Mouse (Mus musculus) intestine, embryonic 15.5 days (tissue): ENCODE data around the gene H2-Q1. TPM values are rescaled to one million over a fixed set of nuclear protein-coding genes. Genes with fewer than 3 reads are reported as not detected.

ENCODE experiments used
- ATAC-seq: fragments of 200-750 bp; cut with Nextera tagmentation; 2 replicates; pipeline ENCODE4 v1.8.0; 2017; ENCODE audit warnings: moderate TSS enrichment, moderate library complexity
- H3K27ac ChIP-seq: fragments of 300-500 bp; sonication (generic); 2 replicates; pipeline ENCODE4 v1.5.1; 2015; ENCODE audit warnings: mild to moderate bottlenecking, inconsistent platforms
- H3K27me3 ChIP-seq: fragments of 300-500 bp; sonication (generic); replicated peaks from 2 replicates; pipeline ENCODE4 v1.6.1; 2015; ENCODE audit warnings: inconsistent platforms
- H3K36me3 ChIP-seq: fragments of 300-500 bp; sonication (generic); 2 replicates; pipeline ENCODE4 v1.6.1; 2015; ENCODE audit warnings: inconsistent platforms
- H3K4me1 ChIP-seq: fragments of 300-500 bp; sonication (generic); replicated peaks from 2 replicates; pipeline ENCODE4 v1.6.1; 2015; ENCODE audit warnings: inconsistent platforms
- H3K4me2 ChIP-seq: fragments of 300-500 bp; sonication (generic); replicated peaks from 2 replicates; pipeline ENCODE4 v1.6.1; 2015; ENCODE audit warnings: mild to moderate bottlenecking, inconsistent platforms
- H3K4me3 ChIP-seq: fragments of 300-500 bp; sonication (generic); replicated peaks from 2 replicates; pipeline ENCODE4 v1.5.1; 2015; ENCODE audit warnings: inconsistent platforms
- H3K9ac ChIP-seq: fragments of 300-500 bp; sonication (generic); 2 replicates; pipeline ENCODE4 v1.6.1; 2015; ENCODE audit warnings: inconsistent platforms
- H3K9me3 ChIP-seq: fragments of 300-500 bp; sonication (generic); 2 replicates; pipeline ENCODE4 v1.6.1; 2016; ENCODE audit warnings: inconsistent platforms
- WGBS: fragments of 180-500 bp; shearing (Covaris S2); methylation state at CpG from one replicate; pipeline ENCODE4 v1.1.7; 2015; 5-methylcytosine and 5-hydroxymethylcytosine counted together
- polyA plus RNA-seq: library from polyadenylated mRNA; unstranded; fragments of >200 nt; fragmentation: Nextera tagmentation; extraction: Ambion mirVana; gene quantifications from 2 replicates; pipeline ENCODE4 v1.2.1, GENCODE M21; 2015

The H2-Q1 gene
- polyA plus RNA-seq, 1 experiment from 2014 or later: 4.9 TPM

DNA sequence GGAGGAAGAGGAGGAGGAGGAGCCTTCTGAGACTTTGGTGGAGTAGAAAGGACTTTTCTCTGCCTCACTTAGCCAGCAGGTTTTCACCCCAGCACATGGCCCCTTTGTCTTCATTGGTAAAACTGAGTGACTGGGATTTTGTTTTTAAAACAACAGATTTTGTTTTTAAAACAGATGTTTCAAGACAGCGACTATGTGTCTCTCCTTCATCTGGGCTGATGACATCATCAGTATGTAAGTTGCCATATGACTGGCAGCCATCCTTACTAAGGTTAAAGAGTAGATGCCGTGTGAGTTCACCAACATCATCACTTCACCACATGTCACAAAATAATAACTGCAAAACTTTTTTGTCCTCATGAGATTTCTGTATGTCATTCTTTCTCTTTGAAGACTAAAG, 33.9 kb downstream of the H2-Q1 start:
- Histone ChIP-seq H3K4me2 (no peak overlapping the region), H3K36me3 (no peaks in the 10 kb centered on the region), H3K27ac (no peak overlapping the region), H3K9ac (no peak overlapping the region), H3K9me3 (no peaks in the 10 kb centered on the region), H3K27me3 (no peaks in the 10 kb centered on the region), H3K4me1 (peaks cover 5% of the 10 kb centered on the region), H3K4me3 (no peak overlapping the region)
- 72% methylated on average over 2 of the region's 2 CpGs for WGBS
- no peak for ATAC-seq

- 23% methylated on average over 1 of the region's 1 CpGs for WGBS
- no peak overlapping the region for H3K4me2 ChIP-seq
- H3K4me3 ChIP-seq: no peak overlapping the region
- no peak overlapping the region for H3K9ac ChIP-seq
- peaks cover 11% of the 10 kb centered on the region for H3K4me1 ChIP-seq
- no peaks in the 10 kb centered on the region for H3K9me3 ChIP-seq
- no peaks in the 10 kb centered on the region for H3K36me3 ChIP-seq
- ATAC-seq: no peak
- no peak overlapping the region for H3K27ac ChIP-seq
- H3K27me3 ChIP-seq: no peaks in the 10 kb centered on the region; the same call in 1 of the 2 replicates
These were observed 36.9 kb downstream of the H2-Q1 start for GRCm38 (mm10) chr17:35357086-35357485.

DNA sequence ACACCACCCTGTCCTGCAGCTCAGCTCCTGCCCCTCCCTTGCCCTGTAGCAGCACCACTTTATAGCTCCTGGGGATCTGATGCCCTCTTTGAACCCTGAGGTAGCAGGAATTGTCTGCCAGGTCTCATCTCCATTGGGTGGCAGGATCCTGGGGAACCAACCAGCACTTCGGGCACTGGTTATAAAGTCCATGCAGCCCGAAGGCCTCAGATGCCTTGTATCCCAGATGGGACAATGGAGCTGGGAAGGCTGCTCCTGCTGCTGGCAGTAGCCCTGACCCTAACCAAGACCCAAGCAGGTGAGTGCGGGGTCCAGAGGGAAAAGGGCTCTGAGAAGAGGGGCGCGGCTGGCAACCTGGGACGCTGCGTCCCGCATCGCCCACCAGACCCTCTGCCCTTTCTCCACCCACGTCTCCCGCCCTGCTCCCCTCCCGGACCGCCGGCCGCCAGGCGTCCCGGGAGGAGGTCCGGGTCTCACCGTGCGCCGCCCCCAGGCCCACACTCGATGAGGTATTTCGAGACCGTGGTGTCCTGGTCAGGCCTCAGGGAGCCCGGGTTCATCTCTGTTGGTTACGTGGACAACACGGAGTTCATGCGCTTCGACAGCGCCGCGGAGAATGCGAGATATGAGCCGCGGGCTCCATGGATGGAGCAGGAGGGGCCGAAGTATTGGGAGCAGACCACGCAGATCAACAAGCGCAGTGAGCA, 38.7 kb downstream of the H2-Q1 start:
- Histone ChIP-seq H3K4me3 (peak overlapping the region; percentile 41), H3K4me2 (peak overlapping the region; percentile 89), H3K27me3 (no peaks in the 10 kb centered on the region; the same call in 1 of the 2 replicates), H3K4me1 (peaks cover 11% of the 10 kb centered on the region), H3K9me3 (no peaks in the 10 kb centered on the region), H3K9ac (peak overlapping the region; percentile 39), H3K27ac (no peak overlapping the region), H3K36me3 (no peaks in the 10 kb centered on the region)
- ATAC-seq: 0 out of 2 replicates have a peak, but pooled peaks have one; percentile 28
- WGBS: 10% methylated on average over 38 of the region's 38 CpGs

DNA sequence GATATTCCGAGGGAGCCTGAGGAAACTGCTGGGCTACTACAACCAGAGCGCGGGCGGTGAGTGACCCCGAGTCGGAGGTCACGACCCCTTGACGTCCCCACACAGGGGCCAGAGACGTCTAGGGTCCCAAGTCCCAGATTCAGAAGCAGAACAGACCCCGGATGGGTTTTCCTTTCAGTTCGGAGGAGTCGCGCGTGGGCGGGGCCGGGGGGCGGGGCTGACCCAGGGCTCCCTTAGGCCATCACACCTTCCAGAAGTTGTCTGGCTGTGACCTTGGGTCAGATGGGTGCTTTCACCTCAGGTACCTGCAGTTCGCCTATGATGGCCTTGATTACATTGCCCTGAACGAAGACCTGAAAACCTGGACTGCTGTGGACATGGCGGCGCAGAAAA, 39.3 kb downstream of the H2-Q1 start:
- ATAC-seq: no peak
- Histone ChIP-seq H3K9me3 (no peaks in the 10 kb centered on the region), H3K9ac (peak overlapping the region; percentile 39), H3K4me1 (peaks cover 11% of the 10 kb centered on the region), H3K36me3 (no peaks in the 10 kb centered on the region), H3K4me3 (peak overlapping the region; percentile 41), H3K27me3 (no peaks in the 10 kb centered on the region; the same call in 1 of the 2 replicates), H3K4me2 (peak overlapping the region; percentile 89), H3K27ac (no peak overlapping the region)
- WGBS: 24% methylated on average over 21 of the region's 21 CpGs

Other genes with a start within 250 kb of the H2-Q1 start
- gene Ly6g6e, start 243.5 kb upstream of the H2-Q1 start, polyA plus RNA-seq: 1.9 and 2.6 TPM in 2 replicates
- 5.8 and 5.9 TPM in 2 replicates for gene Ly6g6d, start 242.3 kb upstream of the H2-Q1 start, polyA plus RNA-seq
- 0.24 and 0.33 TPM in 2 replicates for gene Ly6g6f, start 234.8 kb upstream of the H2-Q1 start, polyA plus RNA-seq
- 92.1 and 96.4 TPM in 2 replicates for gene Abhd16a, start 231.1 kb upstream of the H2-Q1 start, polyA plus RNA-seq
- gene Ly6g5c, start 212.1 kb upstream of the H2-Q1 start, polyA plus RNA-seq: not detected in 2 replicates
- gene Ly6g5b, start 205.0 kb upstream of the H2-Q1 start, polyA plus RNA-seq: 0.83 and 0.85 TPM in 2 replicates
- gene Gpank1, start 198.9 kb upstream of the H2-Q1 start, polyA plus RNA-seq: 17.7 and 19.1 TPM in 2 replicates
- gene Csnk2b, start 198.4 kb upstream of the H2-Q1 start, polyA plus RNA-seq: 248 and 271 TPM in 2 replicates
- 13.6 and 13.7 TPM in 2 replicates for gene D17H6S53E, start 194.0 kb upstream of the H2-Q1 start, polyA plus RNA-seq
- gene Apom, start 188.4 kb upstream of the H2-Q1 start, polyA plus RNA-seq: 10.4 and 13.7 TPM in 2 replicates
- 45.2 and 46.4 TPM in 2 replicates for gene Bag6, start 185.2 kb upstream of the H2-Q1 start, polyA plus RNA-seq
- gene Prrc2a, start 155.5 kb upstream of the H2-Q1 start, polyA plus RNA-seq: 125 and 131 TPM in 2 replicates
- gene Aif1, start 144.3 kb upstream of the H2-Q1 start, polyA plus RNA-seq: 20.6 and 21.7 TPM in 2 replicates
- 18.9 and 19.4 TPM in 2 replicates for gene Lst1, start 132.0 kb upstream of the H2-Q1 start, polyA plus RNA-seq
- 5.0 and 5.2 TPM in 2 replicates for gene Ltb, start 126.0 kb upstream of the H2-Q1 start, polyA plus RNA-seq
- 0.19 TPM in 1 of 2 replicates, not detected in the other for gene Tnf, start 118.4 kb upstream of the H2-Q1 start, polyA plus RNA-seq
- gene Lta, start 115.1 kb upstream of the H2-Q1 start, polyA plus RNA-seq: 1.1 TPM in 2 replicates
- 0.59 and 0.81 TPM in 2 replicates for gene Gm16181, start 99.6 kb upstream of the H2-Q1 start, polyA plus RNA-seq
- 4.1 and 4.3 TPM in 2 replicates for gene Atp6v1g2, start 86.7 kb upstream of the H2-Q1 start, polyA plus RNA-seq
- 9.9 and 11.0 TPM in 2 replicates for gene Nfkbil1, start 84.6 kb upstream of the H2-Q1 start, polyA plus RNA-seq
- gene Ddx39b, start 78.7 kb upstream of the H2-Q1 start, polyA plus RNA-seq: 382 and 388 TPM in 2 replicates
- 148 and 190 TPM in 2 replicates for gene H2-D1, start 57.7 kb upstream of the H2-Q1 start, polyA plus RNA-seq
- gene H2-Q2, start 21.8 kb downstream of the H2-Q1 start, polyA plus RNA-seq: 84.5 and 93.5 TPM in 2 replicates
- 5.5 and 6.4 TPM in 2 replicates for gene H2-Q4, start 59.2 kb downstream of the H2-Q1 start, polyA plus RNA-seq
- 1.7 and 2.1 TPM in 2 replicates for gene H2-Q6, start 104.4 kb downstream of the H2-Q1 start, polyA plus RNA-seq
- 6.5 and 6.7 TPM in 2 replicates for gene H2-Q7, start 118.8 kb downstream of the H2-Q1 start, polyA plus RNA-seq
- 38.8 and 51.7 TPM in 2 replicates for gene H2-Q10, start 149.7 kb downstream of the H2-Q1 start, polyA plus RNA-seq
- gene Pou5f1, start 185.6 kb downstream of the H2-Q1 start, polyA plus RNA-seq: not detected in 2 replicates
- gene Tcf19, start 196.4 kb downstream of the H2-Q1 start, polyA plus RNA-seq: 63.6 and 66.4 TPM in 2 replicates
- 15.4 and 15.8 TPM in 2 replicates for gene Cchcr1, start 196.7 kb downstream of the H2-Q1 start, polyA plus RNA-seq
- 0.40 and 0.80 TPM in 2 replicates for gene Psors1c2, start 212.8 kb downstream of the H2-Q1 start, polyA plus RNA-seq
- 0.05 TPM in 1 of 2 replicates, not detected in the other for gene Cdsn, start 231.7 kb downstream of the H2-Q1 start, polyA plus RNA-seq
- gene 2300002M23Rik, start 247.0 kb downstream of the H2-Q1 start, polyA plus RNA-seq: not detected in 2 replicates